Mouse (Mus musculus) MEL (cell line): ENCODE measurements around the gene Atg5. TPM values are rescaled to one million over a fixed set of nuclear protein-coding genes. Genes with fewer than 3 reads are reported as not detected.

Experiments used
- polyA plus RNA-seq, 2 experiments: library from polyadenylated mRNA; stranded (reverse) in 1 of 2; unstranded in 1 of 2; fragments of >175 nt in 1 of 2; fragments of >200 nt in 1 of 2; gene quantifications; 2 replicates each; pipeline versions ENCODE4 v1.2.1 to v1.2.4; 2012; ENCODE audit warnings: low replicate concordance in 2 of 2, low read depth in 1 of 2; ENCODE audit not compliant: insufficient read length in 2 of 2, insufficient read depth in 1 of 2, missing spikeins in 1 of 2
- total RNA-seq: library from RNA; depleted of rRNA; stranded (reverse); fragments of 300-350 nt; gene quantifications from 2 replicates; pipeline ENCODE4 v1.2.3, GENCODE M21; 2012; rRNA removed

The Atg5 gene
- total and polyA plus RNA-seq, 3 experiments, result 28.8 to 30.2 TPM; not detected in 1

Other genes starting within 250 kb of the Atg5 start
- gene Crybg1, start 119.5 kb upstream of the Atg5 start, total RNA-seq, result 0.03 and 0.04 TPM in 2 replicates
- under 1 TPM in 1 of 2 experiments, not detected in 1; 0.14 TPM for gene Crybg1, start 119.5 kb upstream of the Atg5 start, polyA plus RNA-seq